Mouse (Mus musculus): ENCODE results near the gene Cinp.

DNA sequence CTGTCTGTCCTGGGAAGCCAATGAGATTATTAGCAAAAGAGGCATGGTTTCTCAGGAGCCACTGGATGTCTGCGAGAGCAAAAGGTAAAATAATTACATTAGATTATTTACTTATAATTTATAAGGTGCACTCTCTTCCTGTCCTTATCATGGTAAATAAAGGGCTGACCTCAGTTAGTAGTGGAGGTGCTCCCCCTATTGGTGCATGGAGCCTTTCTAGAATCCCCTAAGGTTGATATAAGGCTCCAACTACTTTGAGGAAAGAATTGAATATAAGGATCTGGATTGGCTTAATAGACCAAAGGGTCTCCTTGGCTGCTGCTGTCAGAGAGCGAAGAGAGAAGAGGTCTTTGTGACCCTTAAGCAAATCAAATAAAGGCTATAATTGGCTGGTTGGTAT, 14.6 kb upstream of the Cinp start:
- TF ChIP-seq CTCF (IDR thresholded peaks at IDR 0.05; ENCODE audit: extremely low read depth, insufficient read length, insufficient replicate concordance, low read depth, low read length) (no peak), POLR2A (IDR thresholded peaks at IDR 0.05; ENCODE audit: low read depth, low read length) (no peak)

Data from small intestine, adult 2 months (tissue).